Comparison of ENCODE assay signal across 18 mouse cellular contexts in the genomic region with DNA sequence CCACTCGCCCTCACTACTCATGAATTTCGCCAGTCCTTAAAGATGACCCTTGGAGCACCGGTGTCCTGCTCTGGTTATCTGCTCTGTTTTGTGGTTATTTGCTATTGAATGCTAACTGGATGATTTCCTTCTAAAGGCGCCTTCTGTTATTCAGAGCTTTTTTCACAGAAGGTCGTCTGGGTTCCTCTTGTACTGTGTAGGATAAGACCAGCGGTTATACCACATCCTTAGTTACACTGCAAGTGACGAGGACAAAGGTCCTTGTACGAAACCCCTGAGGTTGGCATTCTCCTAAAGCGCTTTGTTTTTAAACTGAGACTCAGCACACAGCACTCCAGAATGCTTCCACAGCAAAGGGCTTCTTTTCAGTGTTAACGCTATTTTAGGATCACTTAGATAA.
A peak's percentile ranks its signal among the peaks of the same experiment; 100 is the strongest.
DNase-seq lines count a peak whose midpoint lies in the region; ATAC-seq and TF ChIP-seq lines count a peak whose summit lies in the region.
"Had no signal": no experiment of that assay in that cellular context is flagged by ENCODE, and none has a peak within 500 bp of the region (broad histone marks: within the 10 kb centered on the region; RNA-seq: fewer than 3 reads in every experiment).

No protein-coding gene starts in this region.

- H3K4me2 ChIP-seq in heart, embryonic 11.5 days = peak overlapping the region; percentile 34
- H3K4me2 ChIP-seq in liver, embryonic 13.5 days = no peak overlapping the region
- H3K4me2 ChIP-seq: hindbrain, embryonic 13.5 days; midbrain, embryonic 11.5 days had no signal

- peak overlapping the region; percentile 82 for H3K27ac ChIP-seq in heart, embryonic 11.5 days (ENCODE audit: low read depth, low read length)
- H3K27ac ChIP-seq in liver, embryonic 13.5 days = 0 out of 2 replicates have a peak overlapping the region, but pooled peaks have one; percentile 10
- H3K27ac ChIP-seq in bone marrow, adult 2 months (ENCODE audit: control insufficient read depth, insufficient read depth, low read depth, low read length, poor library complexity) = peak overlapping the region; percentile 22; the same call in 1 of the 2 replicates
- H3K27ac ChIP-seq: hindbrain, embryonic 13.5 days had no signal

- H3K9me3 ChIP-seq in heart, embryonic 11.5 days (replicated peaks; ENCODE audit: control insufficient read depth, low read length) = no peaks in the 10 kb centered on the region
- H3K9me3 ChIP-seq in liver, embryonic 13.5 days (replicated peaks) = no peaks in the 10 kb centered on the region
- H3K9me3 ChIP-seq: G1E; hindbrain, embryonic 13.5 days had no signal

- no peak for DNase-seq in heart, adult 11 months
- DNase-seq in liver, embryonic 13.5 days = no peak
- no peak for DNase-seq in liver
- no peak for DNase-seq in cerebellum, postnatal 10 days
- no peak for DNase-seq in kidney, adult 8-10 months
- DNase-seq: adrenal gland, postnatal 25 days; cerebellum, postnatal 25 days; forebrain, postnatal 0 days; kidney, postnatal 14 days; lung, postnatal 10 days had no signal

- no peak overlapping the region for H3K9ac ChIP-seq in heart, embryonic 11.5 days (ENCODE audit: low read depth, low read length)
- no peak overlapping the region for H3K9ac ChIP-seq in liver, embryonic 13.5 days
- H3K9ac ChIP-seq: forebrain, postnatal 0 days; hindbrain, embryonic 13.5 days had no signal

- peaks cover 10% of the 10 kb centered on the region for H3K36me3 ChIP-seq in heart, embryonic 11.5 days (ENCODE audit: control insufficient read depth, insufficient read depth, low read length)
- peaks cover 43% of the 10 kb centered on the region for H3K36me3 ChIP-seq in liver, embryonic 13.5 days

- peaks cover 47% of the 10 kb centered on the region for H3K4me1 ChIP-seq in heart, embryonic 11.5 days (ENCODE audit: control insufficient read depth, insufficient read depth, low read length)
- peaks cover 50% of the 10 kb centered on the region for H3K4me1 ChIP-seq in liver, embryonic 13.5 days (replicated peaks)
- peaks cover 6% of the 10 kb centered on the region; the same call in 1 of the 2 replicates for H3K4me1 ChIP-seq in bone marrow, adult 2 months (ENCODE audit: control insufficient read depth, insufficient read depth, low read length)
- H3K4me1 ChIP-seq: hindbrain, embryonic 13.5 days had no signal

- no peaks in the 10 kb centered on the region for H3K27me3 ChIP-seq in heart, embryonic 11.5 days (ENCODE audit: control insufficient read depth, insufficient read depth, low read length)
- H3K27me3 ChIP-seq in liver, embryonic 13.5 days = no peaks in the 10 kb centered on the region
- H3K27me3 ChIP-seq: hindbrain, embryonic 13.5 days had no signal

- WGBS in heart, embryonic 11.5 days (ENCODE audit: insufficient replicate concordance) = 50% methylated on average over 10 of the region's 10 CpGs
- WGBS in liver, embryonic 13.5 days (ENCODE audit: insufficient replicate concordance) = 45% methylated on average over 10 of the region's 10 CpGs
- 16% methylated on average over 10 of the region's 10 CpGs for WGBS in bone marrow, adult 2 months

- no peak for TF ChIP-seq CTCF in bone marrow, adult 2 months (IDR thresholded peaks at IDR 0.05; ENCODE audit: control insufficient read depth, insufficient read depth, low read length)

- no peak for ATAC-seq in heart, embryonic 11.5 days (replicated peaks; ENCODE audit: insufficient number of reproducible peaks, low FRiP score, low TSS enrichment)
- no peak for ATAC-seq in liver, embryonic 13.5 days (ENCODE audit: low read depth)
- ATAC-seq in megakaryocyte, adult 5-6 weeks (ENCODE audit: poor library complexity, severe bottlenecking) = peak; percentile 49
- ATAC-seq: forebrain, postnatal 0 days; intestine, postnatal 0 days had no signal

- H3K4me3 ChIP-seq in heart, embryonic 11.5 days (ENCODE audit: low read depth, low read length) = no peak overlapping the region
- no peak overlapping the region for H3K4me3 ChIP-seq in liver, embryonic 13.5 days (replicated peaks)
- H3K4me3 ChIP-seq in bone marrow, adult 2 months (replicated peaks; ENCODE audit: control insufficient read depth, low read depth, low read length) = no peak overlapping the region
- H3K4me3 ChIP-seq: hindbrain, embryonic 13.5 days; myocyte had no signal

- no peak for TF ChIP-seq POLR2A in bone marrow, adult 2 months (IDR thresholded peaks at IDR 0.05; ENCODE audit: borderline replicate concordance, control insufficient read depth, low read depth, low read length)

Comparison
In these comparisons a context has a peak if more than half of its experiments do, and no peak if none do; other contexts are left out.
1. H3K27ac ChIP-seq: peak in every context shown above with its lines; median percentile 82 in heart, embryonic 11.5 days; 22 in bone marrow, adult 2 months; 10 in liver, embryonic 13.5 days.